In genomic region chr11:63897856-63898508, GRCm38 (mm10) we compare ENCODE assay signal across 17 mouse cellular contexts. TPM values are rescaled to one million over a fixed set of nuclear protein-coding genes. Genes with fewer than 3 reads are reported as not detected.
DNase-seq lines count a peak whose midpoint lies in the region; ATAC-seq lines count a peak whose summit lies in the region.
"Had no signal": no experiment of that assay in that cellular context is flagged by ENCODE, and none has a peak within 500 bp of the region (broad histone marks: within the 10 kb centered on the region; RNA-seq: fewer than 3 reads in every experiment).

No protein-coding gene starts in this region.

- H3K27me3 ChIP-seq in forebrain, embryonic 10.5 days (ENCODE audit: poor library complexity, severe bottlenecking), result peaks cover 89% of the 10 kb centered on the region
- H3K27me3 ChIP-seq in forebrain, embryonic 16.5 days (replicated peaks; ENCODE audit: control insufficient read depth, insufficient read depth, low read length), result no peaks in the 10 kb centered on the region
- peaks cover 57% of the 10 kb centered on the region for H3K27me3 ChIP-seq in midbrain, embryonic 10.5 days (ENCODE audit: low read depth, poor library complexity, severe bottlenecking)
- no peaks in the 10 kb centered on the region for H3K27me3 ChIP-seq in midbrain, embryonic 16.5 days (ENCODE audit: control insufficient read depth, insufficient read depth, low read depth, low read length)
- 0 out of 2 replicates have a peak, but pooled peaks cover 3% of the 10 kb centered on the region for H3K27me3 ChIP-seq in forebrain, embryonic 14.5 days (replicated peaks; ENCODE audit: control insufficient read depth, insufficient read depth, low read length)
- H3K27me3 ChIP-seq in neural tube, embryonic 14.5 days (ENCODE audit: control insufficient read depth, insufficient read depth, low read length), result no peaks in the 10 kb centered on the region
- H3K27me3 ChIP-seq: liver, embryonic 13.5 days had no signal

- H3K9me3 ChIP-seq in forebrain, embryonic 10.5 days, result no peaks in the 10 kb centered on the region
- H3K9me3 ChIP-seq in forebrain, embryonic 16.5 days (ENCODE audit: control insufficient read depth, low read length), result no peaks in the 10 kb centered on the region
- no peaks in the 10 kb centered on the region for H3K9me3 ChIP-seq in midbrain, embryonic 10.5 days (replicated peaks)
- no peaks in the 10 kb centered on the region for H3K9me3 ChIP-seq in midbrain, embryonic 16.5 days (replicated peaks; ENCODE audit: control insufficient read depth, low read length, poor library complexity, severe bottlenecking)
- no peaks in the 10 kb centered on the region for H3K9me3 ChIP-seq in forebrain, embryonic 14.5 days (replicated peaks; ENCODE audit: control insufficient read depth, low read length)
- no peaks in the 10 kb centered on the region for H3K9me3 ChIP-seq in neural tube, embryonic 14.5 days (ENCODE audit: control insufficient read depth, low read length)
- H3K9me3 ChIP-seq: embryonic facial prominence, embryonic 13.5 days; hindbrain, embryonic 15.5 days; liver, embryonic 13.5 days had no signal

- no peak for DNase-seq in forebrain, embryonic 10.5 days (ENCODE audit: extremely low spot score, low spot score)
- DNase-seq in midbrain, embryonic 10.5 days (ENCODE audit: low spot score), result peak; percentile 49
- no peak for DNase-seq in forebrain, embryonic 14.5 days (ENCODE audit: low spot score)
- no peak for DNase-seq in frontal cortex, postnatal 36 days (ENCODE audit: low spot score in 2 of 2)
- no peak for DNase-seq in T-cell, adult 2 months (ENCODE audit: low spot score)
- DNase-seq: adrenal gland, postnatal 36 days; gastrocnemius, postnatal 36 days; kidney, adult 8-10 months; liver, embryonic 13.5 days; right cerebral cortex, postnatal 4 days; thymus, postnatal 25 days had no signal

- peaks cover 66% of the 10 kb centered on the region for H3K4me1 ChIP-seq in forebrain, embryonic 10.5 days
- no peaks in the 10 kb centered on the region for H3K4me1 ChIP-seq in forebrain, embryonic 16.5 days (replicated peaks; ENCODE audit: control insufficient read depth, insufficient read depth, low read length)
- peaks cover 100% of the 10 kb centered on the region for H3K4me1 ChIP-seq in midbrain, embryonic 10.5 days
- H3K4me1 ChIP-seq in midbrain, embryonic 16.5 days (ENCODE audit: control insufficient read depth, insufficient read depth, low read length), result peaks cover 8% of the 10 kb centered on the region; the same call in 1 of the 2 replicates
- H3K4me1 ChIP-seq in forebrain, embryonic 14.5 days (ENCODE audit: control insufficient read depth, insufficient read depth, low read length), result 0 out of 2 replicates have a peak, but pooled peaks cover 2% of the 10 kb centered on the region
- 0 out of 2 replicates have a peak, but pooled peaks cover 3% of the 10 kb centered on the region for H3K4me1 ChIP-seq in neural tube, embryonic 14.5 days (ENCODE audit: control insufficient read depth, insufficient read depth, low read length)

- 27% methylated on average over 13 of the region's 13 CpGs for WGBS in forebrain, embryonic 10.5 days
- 32% methylated on average over 13 of the region's 13 CpGs for WGBS in forebrain, embryonic 16.5 days
- WGBS in midbrain, embryonic 10.5 days, result 23% methylated on average over 13 of the region's 13 CpGs
- 23% methylated on average over 13 of the region's 13 CpGs for WGBS in midbrain, embryonic 16.5 days
- WGBS in forebrain, embryonic 14.5 days, result 28% methylated on average over 13 of the region's 13 CpGs
- 32% methylated on average over 13 of the region's 13 CpGs for WGBS in neural tube, embryonic 14.5 days

- ATAC-seq in forebrain, embryonic 16.5 days, result no peak
- ATAC-seq in midbrain, embryonic 16.5 days, result no peak
- no peak for ATAC-seq in forebrain, embryonic 14.5 days
- 0 out of 2 replicates have a peak, but pooled peaks have one; percentile 21 for ATAC-seq in neural tube, embryonic 14.5 days (ENCODE audit: low read depth)

- H3K9ac ChIP-seq in forebrain, embryonic 16.5 days (replicated peaks; ENCODE audit: low read depth, low read length), result no peak overlapping the region
- H3K9ac ChIP-seq in midbrain, embryonic 16.5 days (ENCODE audit: low read depth, low read length), result no peak overlapping the region
- no peak overlapping the region for H3K9ac ChIP-seq in forebrain, embryonic 14.5 days (ENCODE audit: low read length)
- no peak overlapping the region for H3K9ac ChIP-seq in neural tube, embryonic 14.5 days (replicated peaks; ENCODE audit: low read depth, low read length)
- H3K9ac ChIP-seq: embryonic facial prominence, embryonic 13.5 days; hindbrain, embryonic 15.5 days; liver, embryonic 13.5 days had no signal

- no peaks in the 10 kb centered on the region for H3K36me3 ChIP-seq in forebrain, embryonic 10.5 days (replicated peaks)
- no peaks in the 10 kb centered on the region for H3K36me3 ChIP-seq in forebrain, embryonic 16.5 days (ENCODE audit: control insufficient read depth, insufficient read depth)
- peaks cover 4% of the 10 kb centered on the region for H3K36me3 ChIP-seq in midbrain, embryonic 10.5 days
- H3K36me3 ChIP-seq in midbrain, embryonic 16.5 days (ENCODE audit: control insufficient read depth, insufficient read depth, low read length), result no peaks in the 10 kb centered on the region
- H3K36me3 ChIP-seq in forebrain, embryonic 14.5 days (ENCODE audit: control insufficient read depth, insufficient read depth, low read length), result no peaks in the 10 kb centered on the region
- no peaks in the 10 kb centered on the region for H3K36me3 ChIP-seq in neural tube, embryonic 14.5 days (ENCODE audit: control insufficient read depth, insufficient read depth, low read length)
- H3K36me3 ChIP-seq: embryonic facial prominence, embryonic 13.5 days; hindbrain, embryonic 15.5 days; liver, embryonic 13.5 days had no signal

- peak overlapping the region; percentile 83 for H3K27ac ChIP-seq in forebrain, embryonic 10.5 days
- no peak overlapping the region for H3K27ac ChIP-seq in forebrain, embryonic 16.5 days (ENCODE audit: low read length)
- peak overlapping the region; percentile 89 for H3K27ac ChIP-seq in midbrain, embryonic 10.5 days (replicated peaks)
- H3K27ac ChIP-seq in midbrain, embryonic 16.5 days (ENCODE audit: low read length), result no peak overlapping the region
- no peak overlapping the region; the same call in 1 of the 2 replicates for H3K27ac ChIP-seq in forebrain, embryonic 14.5 days (ENCODE audit: low read depth, low read length)
- no peak overlapping the region for H3K27ac ChIP-seq in neural tube, embryonic 14.5 days (ENCODE audit: low read depth, low read length)
- H3K27ac ChIP-seq: embryonic facial prominence, embryonic 13.5 days; hindbrain, embryonic 15.5 days; left cerebral cortex, adult 2 months had no signal

- H3K4me3 ChIP-seq in forebrain, embryonic 10.5 days, result peak overlapping the region; percentile 14; the same call in 1 of the 2 replicates
- H3K4me3 ChIP-seq in forebrain, embryonic 16.5 days (replicated peaks; ENCODE audit: low read length), result no peak overlapping the region
- peak overlapping the region; percentile 22; the same call in 1 of the 2 replicates for H3K4me3 ChIP-seq in midbrain, embryonic 10.5 days
- no peak overlapping the region for H3K4me3 ChIP-seq in midbrain, embryonic 16.5 days (ENCODE audit: low read depth, low read length)
- H3K4me3 ChIP-seq in forebrain, embryonic 14.5 days (ENCODE audit: low read depth, low read length), result no peak overlapping the region
- no peak overlapping the region for H3K4me3 ChIP-seq in neural tube, embryonic 14.5 days (ENCODE audit: low read depth, low read length)
- H3K4me3 ChIP-seq: embryonic facial prominence, embryonic 13.5 days; hindbrain, embryonic 15.5 days; left cerebral cortex, adult 2 months; liver, embryonic 13.5 days had no signal

- H3K4me2 ChIP-seq in forebrain, embryonic 16.5 days (ENCODE audit: low read length), result no peak overlapping the region
- H3K4me2 ChIP-seq in midbrain, embryonic 16.5 days (ENCODE audit: low read length), result no peak overlapping the region
- 0 out of 2 replicates have a peak overlapping the region, but pooled peaks have one; percentile 3 for H3K4me2 ChIP-seq in forebrain, embryonic 14.5 days (ENCODE audit: low read length)
- H3K4me2 ChIP-seq in neural tube, embryonic 14.5 days (ENCODE audit: low read depth, low read length), result no peak overlapping the region
- H3K4me2 ChIP-seq: embryonic facial prominence, embryonic 13.5 days; hindbrain, embryonic 15.5 days; liver, embryonic 13.5 days had no signal

RNA-seq across cellular contexts. Expression of gene Hs3st3b1, which starts 24.1 kb away (rescaled TPM):
- 4.8 and 5.7 TPM in 2 replicates for polyA plus RNA-seq in forebrain, embryonic 10.5 days (2016; fragmentation: Nextera tagmentation; extraction: Ambion mirVana)
- polyA plus RNA-seq in forebrain, embryonic 16.5 days (2015; fragmentation: Nextera tagmentation; extraction: Ambion mirVana), result 3.9 and 4.5 TPM in 2 replicates
- 15.6 and 19.4 TPM in 2 replicates for polyA plus RNA-seq in midbrain, embryonic 10.5 days (2016; fragmentation: Nextera tagmentation; extraction: Ambion mirVana)
- 9.4 and 15.4 TPM in 2 replicates for polyA plus RNA-seq in midbrain, embryonic 16.5 days (2015; fragmentation: Nextera tagmentation; extraction: Ambion mirVana)
- polyA plus RNA-seq in forebrain, embryonic 14.5 days (2014; fragmentation: Nextera tagmentation; extraction: Ambion mirVana), result 3.3 and 3.9 TPM in 2 replicates
- polyA plus RNA-seq in neural tube, embryonic 14.5 days (2014; fragmentation: Nextera tagmentation; extraction: Ambion mirVana), result 9.1 and 9.4 TPM in 2 replicates

Comparison
In these comparisons a context has a peak if more than half of its experiments do, and no peak if none do; other contexts are left out.
1. H3K27ac ChIP-seq: peak in forebrain, embryonic 10.5 days (single experiment) and midbrain, embryonic 10.5 days (single experiment); none in forebrain, embryonic 16.5 days (single experiment), midbrain, embryonic 16.5 days (single experiment), forebrain, embryonic 14.5 days (single experiment) and neural tube, embryonic 14.5 days (single experiment).
2. H3K4me3 ChIP-seq: peak in forebrain, embryonic 10.5 days (single experiment) and midbrain, embryonic 10.5 days (single experiment); none in forebrain, embryonic 16.5 days (single experiment), midbrain, embryonic 16.5 days (single experiment), forebrain, embryonic 14.5 days (single experiment) and neural tube, embryonic 14.5 days (single experiment).